Mouse (Mus musculus) 416B (cell line): ENCODE data around the gene Olfr356.

Experiments used
- DNase-seq: peaks from one replicate; pipeline ENCODE4 v3.0.0; 2011; ENCODE audit warnings: low read depth

Olfr356 gene

DNA sequence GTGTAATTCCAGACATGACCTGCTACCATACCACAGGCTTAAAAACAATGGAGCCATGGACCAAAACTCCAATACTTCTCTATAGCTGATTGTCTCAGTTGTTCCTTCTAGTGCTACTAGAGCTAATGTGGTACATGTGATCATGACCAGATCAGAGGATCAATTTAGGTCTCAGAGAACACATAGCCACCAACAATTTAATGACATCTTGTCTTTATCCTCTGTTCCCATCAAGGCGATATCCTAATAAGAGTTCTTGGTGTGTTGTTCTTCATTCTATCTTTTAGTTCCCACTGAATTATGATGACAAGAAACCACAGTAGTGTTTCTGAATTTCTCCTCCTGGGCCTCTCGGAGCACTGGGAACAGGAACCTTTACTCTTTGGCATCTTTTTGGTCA, at the start of gene Olfr356:
Gene Olfr356 (plus strand): TSS at position 301 of the 400 bp plus-strand sequence.
- no peak for DNase-seq

DNA sequence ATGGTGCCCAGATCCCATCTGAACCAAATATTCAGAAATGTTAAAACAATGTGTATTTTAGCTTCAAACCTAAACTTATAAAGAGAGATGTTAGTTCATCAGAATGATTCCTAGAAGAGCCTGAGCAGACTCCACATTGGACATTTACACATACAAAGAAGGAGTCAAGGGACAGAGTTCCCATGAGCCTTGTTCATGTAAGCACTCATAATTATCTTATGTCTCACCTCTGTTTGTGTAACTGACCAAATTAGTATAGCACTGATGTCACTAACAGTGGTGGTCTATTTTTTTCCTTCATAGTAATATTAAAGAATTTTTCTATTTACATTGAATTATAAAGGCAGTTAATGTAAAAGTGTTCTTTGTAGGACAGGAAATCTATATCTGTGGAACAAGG, 44.1 kb upstream of the Olfr356 start, which contains the start of gene Olfr353:
Gene Olfr353 (minus strand): TSS at position 101 of the 400 bp plus-strand sequence.
- DNase-seq = no peak

DNA sequence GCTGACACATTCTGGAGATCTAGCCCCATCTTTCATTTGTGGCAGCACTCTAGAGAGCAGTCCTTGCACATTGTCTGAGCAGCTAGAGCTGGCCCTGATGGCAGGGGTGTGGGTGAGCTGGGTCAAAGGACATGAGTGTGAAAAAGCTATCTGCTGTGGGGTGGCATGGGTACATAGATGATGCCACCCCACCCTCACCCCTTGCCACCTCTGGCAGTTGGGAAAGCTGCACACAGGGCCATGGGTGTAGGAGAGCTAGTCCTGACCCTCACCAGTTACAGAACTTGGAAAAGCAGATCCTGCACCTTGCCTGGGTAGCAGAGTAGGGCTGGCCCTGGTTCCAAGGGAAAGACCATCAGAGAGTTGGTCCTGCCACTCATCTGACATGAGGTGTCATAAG, 39.8 kb upstream of the Olfr356 start:
- DNase-seq = no peak

DNA sequence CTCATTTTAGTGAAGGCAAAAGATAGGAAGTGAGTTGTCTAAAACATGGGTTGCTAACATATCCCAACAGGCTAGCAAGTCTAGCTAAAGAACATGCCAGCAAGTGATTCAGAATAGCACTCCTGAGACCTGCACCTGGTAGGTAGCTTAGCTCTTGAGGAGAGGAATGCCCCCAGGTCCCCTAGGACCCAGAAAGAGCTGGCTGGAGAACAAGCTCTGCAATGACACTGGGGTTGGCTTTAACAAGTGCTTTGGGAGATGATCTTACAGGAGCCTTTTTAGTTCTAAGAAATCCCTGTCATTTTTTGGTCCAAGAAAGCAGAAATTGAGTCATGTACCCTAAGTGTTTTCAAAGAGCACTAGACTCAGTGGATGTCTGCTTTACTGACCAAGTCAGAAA, 31.5 kb upstream of the Olfr356 start, which contains the start of gene Olfr354:
Gene Olfr354 (plus strand): TSS at position 301 of the 400 bp plus-strand sequence.
- no peak for DNase-seq

DNA sequence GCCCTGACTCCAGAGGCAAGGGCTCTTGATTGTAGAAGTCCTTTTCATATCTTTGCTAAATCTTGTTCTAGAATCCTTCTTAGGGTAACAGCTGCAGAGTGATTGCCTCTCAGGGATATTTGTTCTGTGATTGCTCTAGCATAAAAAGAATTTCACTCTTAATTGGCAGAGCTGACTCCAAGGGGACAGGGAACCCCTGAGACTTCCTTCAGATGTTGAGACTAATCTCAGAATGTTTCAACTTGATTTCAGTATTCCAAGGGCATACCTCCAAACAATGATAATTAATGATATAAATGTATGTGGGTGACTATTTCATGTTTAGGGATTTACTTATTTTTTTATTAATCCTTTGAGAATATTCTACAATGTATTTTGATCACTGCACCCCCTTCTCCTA, 8.1 kb upstream of the Olfr356 start, which contains the start of gene Olfr355:
Gene Olfr355 (minus strand): TSS at position 101 of the 400 bp plus-strand sequence.
- no peak for DNase-seq
